Mouse (Mus musculus): ENCODE data around the gene Grik2. TPM values are rescaled to one million over a fixed set of nuclear protein-coding genes. Genes with fewer than 3 reads are reported as not detected.
"Not testable (repeated sequence)": the region's sequence is repeated elsewhere in the genome, so short reads cannot be mapped to it uniquely, and the experiment has no call there.

The Grik2 gene
- polyA plus RNA-seq, 1 experiment from 2014 or later, result 0.47 TPM

DNA sequence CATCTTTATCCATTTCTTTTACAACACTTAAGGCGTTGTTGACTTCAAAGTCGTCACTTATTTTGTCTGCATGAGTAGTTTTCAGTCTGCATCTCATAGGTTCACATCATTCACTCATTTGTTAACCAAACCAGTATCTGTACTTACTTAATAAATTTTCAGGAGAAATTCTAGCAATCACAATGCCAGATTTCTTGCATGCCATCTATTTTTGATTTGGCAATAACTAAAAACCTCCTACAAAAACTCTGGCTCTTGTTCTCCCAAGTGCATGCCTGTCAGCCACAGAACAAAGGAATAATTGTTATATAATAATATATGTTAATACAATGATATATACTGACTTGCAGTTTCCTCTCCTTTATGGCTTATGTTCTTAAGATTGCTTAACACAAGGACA lies 331.8 kb downstream of the Grik2 start:
- H3K4me1 ChIP-seq, result no peaks in the 10 kb centered on the region
- no peak overlapping the region for H3K4me2 ChIP-seq
- no peak for ATAC-seq (ENCODE audit: borderline replicate concordance, extremely low read depth, low FRiP score, low TSS enrichment)
- WGBS, result 79% methylated on average over 2 of the region's 2 CpGs
- H3K36me3 ChIP-seq, result no peaks in the 10 kb centered on the region
- no peaks in the 10 kb centered on the region for H3K27me3 ChIP-seq
- no peak overlapping the region for H3K4me3 ChIP-seq
- no peaks in the 10 kb centered on the region for H3K9me3 ChIP-seq
- no peak overlapping the region for H3K27ac ChIP-seq
- no peak overlapping the region for H3K9ac ChIP-seq

DNA sequence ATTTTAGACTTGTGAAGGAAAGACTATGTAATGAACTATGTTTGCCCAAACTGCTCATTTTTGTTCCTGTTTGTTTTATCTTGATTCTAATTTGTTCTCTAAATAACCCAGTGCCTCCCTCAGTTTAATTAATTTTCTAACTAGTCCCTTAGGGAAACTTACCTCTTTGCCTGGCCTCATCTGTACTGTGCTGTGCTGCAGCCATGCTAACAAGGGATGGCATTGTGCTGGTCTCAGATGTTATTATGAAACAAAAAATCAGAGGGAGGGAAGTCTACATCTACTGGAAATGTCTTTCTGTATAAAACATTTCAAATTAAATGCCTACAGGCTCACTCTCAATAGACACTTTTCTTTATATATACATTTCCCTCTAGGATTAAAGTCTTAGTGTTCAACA lies 335.0 kb downstream of the Grik2 start:
- Histone ChIP-seq H3K27ac (no peak overlapping the region), H3K27me3 (no peaks in the 10 kb centered on the region), H3K4me1 (no peaks in the 10 kb centered on the region), H3K36me3 (no peaks in the 10 kb centered on the region), H3K4me2 (no peak overlapping the region), H3K9me3 (no peaks in the 10 kb centered on the region), H3K9ac (no peak overlapping the region), H3K4me3 (no peak overlapping the region)
- ATAC-seq (ENCODE audit: borderline replicate concordance, extremely low read depth, low FRiP score, low TSS enrichment), result no peak

DNA sequence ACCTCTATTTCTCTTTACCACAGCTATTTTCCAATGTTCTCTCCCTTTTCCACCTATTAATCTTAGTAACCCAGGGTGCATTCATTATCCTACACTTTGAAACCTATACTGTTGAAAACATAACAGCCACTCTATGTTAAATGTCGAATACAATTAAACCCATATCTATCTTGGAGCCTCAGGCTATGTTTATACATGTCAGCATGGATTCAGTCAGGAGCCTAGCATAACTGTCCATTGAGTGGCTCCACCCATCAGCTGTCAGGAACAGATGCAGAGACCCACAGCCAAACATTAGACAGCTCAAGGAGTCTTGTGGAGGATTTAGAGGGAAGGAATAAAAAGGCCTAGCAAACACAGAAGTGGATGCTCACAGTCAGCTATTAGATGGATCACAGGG lies 347.2 kb downstream of the Grik2 start:
- H3K4me2 ChIP-seq, result no peak overlapping the region
- no peaks in the 10 kb centered on the region for H3K27me3 ChIP-seq
- H3K4me1 ChIP-seq, result no peaks in the 10 kb centered on the region
- no peaks in the 10 kb centered on the region for H3K36me3 ChIP-seq
- 67% methylated on average over 1 of the region's 1 CpGs for WGBS
- ATAC-seq (ENCODE audit: borderline replicate concordance, extremely low read depth, low FRiP score, low TSS enrichment), result no peak
- H3K27ac ChIP-seq, result no peak overlapping the region
- H3K4me3 ChIP-seq, result no peak overlapping the region
- H3K9me3 ChIP-seq, result no peaks in the 10 kb centered on the region
- H3K9ac ChIP-seq, result no peak overlapping the region

DNA sequence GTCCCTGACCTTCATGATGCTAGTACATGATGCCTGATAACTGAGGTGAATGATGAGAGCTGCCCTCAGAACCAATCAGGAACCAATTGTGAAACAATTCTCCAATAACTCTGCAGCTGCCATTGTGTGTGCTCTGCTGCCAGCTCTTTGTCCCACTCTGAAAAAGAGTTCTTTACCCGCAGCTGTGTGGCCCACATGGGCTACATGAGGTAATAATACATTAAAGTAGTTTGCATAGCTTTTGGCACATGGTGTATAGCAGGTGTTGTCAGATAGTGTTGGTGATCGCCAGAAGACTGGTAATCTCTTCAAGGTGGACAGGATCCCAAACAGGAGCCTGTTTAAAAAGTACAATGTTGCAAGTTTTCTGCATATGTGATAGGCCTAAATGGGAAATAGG lies 351.5 kb downstream of the Grik2 start:
- H3K4me3 ChIP-seq, result no peak overlapping the region
- H3K4me1 ChIP-seq, result no peaks in the 10 kb centered on the region
- no peaks in the 10 kb centered on the region for H3K36me3 ChIP-seq
- no peaks in the 10 kb centered on the region for H3K9me3 ChIP-seq
- WGBS, result 67% methylated on average over 2 of the region's 2 CpGs
- H3K27ac ChIP-seq, result no peak overlapping the region
- no peak for ATAC-seq (ENCODE audit: borderline replicate concordance, extremely low read depth, low FRiP score, low TSS enrichment)
- no peak overlapping the region for H3K9ac ChIP-seq
- H3K4me2 ChIP-seq, result no peak overlapping the region
- no peaks in the 10 kb centered on the region for H3K27me3 ChIP-seq

DNA sequence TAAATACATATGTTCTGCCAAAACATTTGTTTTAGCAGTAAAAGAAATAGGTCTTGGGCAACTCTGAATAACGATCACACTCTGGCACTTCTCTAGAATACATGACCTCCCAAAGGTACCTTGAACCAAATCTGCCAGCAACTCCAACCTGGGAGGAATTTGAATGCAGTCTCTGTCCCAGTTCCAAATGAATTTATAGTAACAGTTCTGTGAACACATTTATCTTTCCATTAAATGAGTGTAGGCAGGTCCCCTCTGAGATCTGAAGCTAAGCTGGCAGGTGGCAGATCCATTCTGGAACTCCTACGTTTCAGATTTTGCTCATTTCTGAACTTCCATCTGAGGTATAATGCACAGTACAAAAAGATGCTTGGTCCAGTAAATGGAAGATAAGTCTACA lies 352.3 kb downstream of the Grik2 start:
- Histone ChIP-seq H3K27me3 (no peaks in the 10 kb centered on the region), H3K9me3 (no peaks in the 10 kb centered on the region), H3K36me3 (no peaks in the 10 kb centered on the region), H3K4me3 (no peak overlapping the region), H3K9ac (no peak overlapping the region), H3K27ac (no peak overlapping the region), H3K4me2 (no peak overlapping the region), H3K4me1 (no peaks in the 10 kb centered on the region)
- 72% methylated on average over 2 of the region's 2 CpGs for WGBS
- no peak for ATAC-seq (ENCODE audit: borderline replicate concordance, extremely low read depth, low FRiP score, low TSS enrichment)

DNA sequence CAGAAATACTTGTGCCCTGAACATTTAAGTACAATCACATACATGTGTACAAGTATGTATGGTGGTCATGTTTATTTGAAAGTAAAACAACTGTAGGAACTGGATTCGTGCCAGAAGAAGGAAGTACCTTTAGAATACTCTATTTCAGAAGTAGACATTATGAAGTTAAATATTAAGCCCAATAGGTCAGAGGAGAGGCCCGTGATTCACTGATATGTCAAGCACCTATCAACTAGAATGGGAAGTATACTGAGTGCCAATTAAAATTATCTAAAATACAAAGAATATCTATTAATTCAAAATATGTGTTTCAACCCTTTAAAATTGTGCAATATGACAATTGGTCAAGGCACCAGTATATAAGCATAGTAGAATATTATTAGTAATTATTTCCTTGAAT lies 355.7 kb downstream of the Grik2 start:
- Histone ChIP-seq H3K27me3 (no peaks in the 10 kb centered on the region), H3K36me3 (no peaks in the 10 kb centered on the region), H3K4me2 (no peak overlapping the region), H3K4me3 (no peak overlapping the region), H3K9ac (no peak overlapping the region), H3K9me3 (no peaks in the 10 kb centered on the region), H3K27ac (no peak overlapping the region), H3K4me1 (no peaks in the 10 kb centered on the region)
- 55% methylated on average over 2 of the region's 2 CpGs for WGBS
- ATAC-seq (ENCODE audit: borderline replicate concordance, extremely low read depth, low FRiP score, low TSS enrichment), result no peak

DNA sequence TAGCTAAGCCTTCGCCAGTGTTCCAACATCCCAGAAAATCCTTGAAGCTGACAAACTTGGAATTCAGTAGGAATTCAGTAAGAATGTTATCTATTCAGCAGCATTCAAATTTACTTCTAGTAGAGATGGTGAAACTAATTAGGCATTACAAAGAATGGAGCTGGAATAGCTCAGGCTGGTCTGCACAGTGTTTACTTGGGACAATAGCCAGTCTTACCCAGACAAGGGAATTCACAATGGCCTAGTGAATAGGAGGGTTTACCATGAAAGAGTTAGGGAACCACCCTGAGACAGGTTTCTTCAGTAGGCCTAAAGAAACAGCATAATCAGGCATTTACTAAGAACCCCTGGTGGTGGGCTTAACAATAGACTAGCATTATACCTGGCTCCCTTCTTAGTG lies 371.4 kb downstream of the Grik2 start:
- 85% methylated on average over 1 of the region's 1 CpGs for WGBS
- H3K4me1 ChIP-seq; H3K4me3 ChIP-seq; H3K9me3 ChIP-seq; H3K27me3 ChIP-seq; H3K9ac ChIP-seq; H3K4me2 ChIP-seq; H3K27ac ChIP-seq; ATAC-seq (ENCODE audit: borderline replicate concordance, extremely low read depth, low FRiP score, low TSS enrichment); H3K36me3 ChIP-seq: not testable (repeated sequence)

GRCm38 (mm10) chr10:49382996-49383395 lies 405.6 kb downstream of the Grik2 start:
- H3K4me2 ChIP-seq, result no peak overlapping the region
- no peak for ATAC-seq (ENCODE audit: borderline replicate concordance, extremely low read depth, low FRiP score, low TSS enrichment)
- H3K4me3 ChIP-seq, result no peak overlapping the region
- H3K4me1 ChIP-seq, result no peaks in the 10 kb centered on the region
- H3K9me3 ChIP-seq, result no peaks in the 10 kb centered on the region
- no peak overlapping the region for H3K27ac ChIP-seq
- no peak overlapping the region for H3K9ac ChIP-seq
- no peaks in the 10 kb centered on the region for H3K36me3 ChIP-seq
- WGBS, result 73% methylated on average over 3 of the region's 3 CpGs
- no peaks in the 10 kb centered on the region for H3K27me3 ChIP-seq

GRCm38 (mm10) chr10:49381852-49382251 lies 406.7 kb downstream of the Grik2 start:
- Histone ChIP-seq H3K27me3 (no peaks in the 10 kb centered on the region), H3K4me3 (no peak overlapping the region), H3K9ac (no peak overlapping the region), H3K27ac (no peak overlapping the region), H3K4me2 (no peak overlapping the region), H3K4me1 (no peaks in the 10 kb centered on the region), H3K36me3 (no peaks in the 10 kb centered on the region), H3K9me3 (no peaks in the 10 kb centered on the region)
- 51% methylated on average over 2 of the region's 2 CpGs for WGBS
- no peak for ATAC-seq (ENCODE audit: borderline replicate concordance, extremely low read depth, low FRiP score, low TSS enrichment)

- Histone ChIP-seq H3K4me3 (no peak overlapping the region), H3K9me3 (no peaks in the 10 kb centered on the region), H3K27ac (no peak overlapping the region), H3K36me3 (no peaks in the 10 kb centered on the region), H3K4me2 (no peak overlapping the region), H3K9ac (no peak overlapping the region), H3K27me3 (no peaks in the 10 kb centered on the region), H3K4me1 (no peaks in the 10 kb centered on the region)
- 82% methylated on average over 2 of the region's 2 CpGs for WGBS
- no peak for ATAC-seq (ENCODE audit: borderline replicate concordance, extremely low read depth, low FRiP score, low TSS enrichment)
Observed at GRCm38 (mm10) chr10:49368601-49369000, 420.0 kb downstream of the Grik2 start.

- no peak overlapping the region for H3K9ac ChIP-seq
- H3K4me1 ChIP-seq, result no peaks in the 10 kb centered on the region
- no peak overlapping the region for H3K4me2 ChIP-seq
Observed at GRCm38 (mm10) chr10:49365262-49365661, 423.3 kb downstream of the Grik2 start.

DNA sequence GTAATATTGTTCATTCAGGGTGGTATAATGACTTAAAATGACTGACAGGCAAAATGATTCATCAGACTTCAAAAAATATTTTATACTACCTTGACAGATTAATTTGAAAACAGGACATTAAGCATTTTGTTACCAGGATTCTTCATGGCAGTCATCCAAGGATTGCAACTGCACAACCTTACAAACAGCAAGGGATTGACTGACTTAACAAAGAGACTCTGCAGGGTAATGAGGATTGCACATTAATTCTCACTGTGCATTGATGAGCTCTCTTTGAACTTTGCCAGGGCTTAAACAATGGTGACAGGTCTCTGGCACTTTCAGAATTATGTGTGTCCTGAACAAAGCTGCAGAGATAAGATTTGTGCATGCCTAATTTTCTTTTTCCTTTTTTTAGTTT lies 466.2 kb downstream of the Grik2 start:
- Histone ChIP-seq H3K9me3 (no peaks in the 10 kb centered on the region), H3K9ac (no peak overlapping the region), H3K4me2 (no peak overlapping the region), H3K27me3 (no peaks in the 10 kb centered on the region), H3K4me1 (no peaks in the 10 kb centered on the region), H3K36me3 (no peaks in the 10 kb centered on the region), H3K4me3 (no peak overlapping the region), H3K27ac (no peak overlapping the region)
- no peak for ATAC-seq (ENCODE audit: borderline replicate concordance, extremely low read depth, low FRiP score, low TSS enrichment)

More at GRCm38 (mm10) chr10:49365262-49365661, 423.3 kb downstream of the Grik2 start:
- Histone ChIP-seq H3K4me3 (no peak overlapping the region), H3K27me3 (no peaks in the 10 kb centered on the region), H3K9me3 (no peaks in the 10 kb centered on the region), H3K36me3 (no peaks in the 10 kb centered on the region), H3K27ac (no peak overlapping the region)
- no peak for ATAC-seq (ENCODE audit: borderline replicate concordance, extremely low read depth, low FRiP score, low TSS enrichment)

GRCm38 (mm10) chr10:49319880-49320279 lies 468.7 kb downstream of the Grik2 start:
- no peak for ATAC-seq (ENCODE audit: borderline replicate concordance, extremely low read depth, low FRiP score, low TSS enrichment)
- no peak overlapping the region for H3K4me2 ChIP-seq
- no peaks in the 10 kb centered on the region for H3K27me3 ChIP-seq
- WGBS, result 78% methylated on average over 2 of the region's 2 CpGs
- no peaks in the 10 kb centered on the region for H3K4me1 ChIP-seq
- no peak overlapping the region for H3K27ac ChIP-seq
- no peaks in the 10 kb centered on the region for H3K9me3 ChIP-seq
- no peaks in the 10 kb centered on the region for H3K36me3 ChIP-seq
- no peak overlapping the region for H3K4me3 ChIP-seq
- no peak overlapping the region for H3K9ac ChIP-seq
